Mouse (Mus musculus): ENCODE data around the gene Slc19a2.

The Slc19a2 gene

GRCm38 (mm10) chr1:164252551-164252950 lies 3.7 kb downstream of the Slc19a2 start:
- no peak for DNase-seq (ENCODE audit: low spot score)

- DNase-seq (ENCODE audit: low spot score): no peak
Observed at GRCm38 (mm10) chr1:164254836-164255235, 6.0 kb downstream of the Slc19a2 start.

GRCm38 (mm10) chr1:164260171-164261028 lies 11.6 kb downstream of the Slc19a2 start:
- DNase-seq (ENCODE audit: low spot score): no peak

- no peak for DNase-seq (ENCODE audit: low spot score)
Observed at GRCm38 (mm10) chr1:164261553-164261952, 12.7 kb downstream of the Slc19a2 start.

GRCm38 (mm10) chr1:164270941-164271340 lies 22.1 kb downstream of the Slc19a2 start:
- no peak for DNase-seq (ENCODE audit: low spot score)

- no peak for DNase-seq (ENCODE audit: low spot score)
Observed at GRCm38 (mm10) chr1:164273659-164274058, 24.8 kb downstream of the Slc19a2 start.

- peak; percentile 90 for DNase-seq (ENCODE audit: low spot score)
Observed at GRCm38 (mm10) chr1:164275455-164275954, 26.7 kb downstream of the Slc19a2 start, which contains the start of gene Ccdc181. TSS of gene Ccdc181 (plus strand) at chr1:164275585.

- DNase-seq (ENCODE audit: low spot score): no peak
Observed at GRCm38 (mm10) chr1:164276552-164276951, 27.7 kb downstream of the Slc19a2 start.

GRCm38 (mm10) chr1:164279332-164279731 lies 30.5 kb downstream of the Slc19a2 start:
- DNase-seq (ENCODE audit: low spot score): no peak

GRCm38 (mm10) chr1:164284007-164284406 lies 35.2 kb downstream of the Slc19a2 start:
- DNase-seq (ENCODE audit: low spot score): no peak

- no peak for DNase-seq (ENCODE audit: low spot score)
Observed at GRCm38 (mm10) chr1:164287406-164287805, 38.6 kb downstream of the Slc19a2 start.

GRCm38 (mm10) chr1:164292040-164292439 lies 43.2 kb downstream of the Slc19a2 start:
- no peak for DNase-seq (ENCODE audit: low spot score)

GRCm38 (mm10) chr1:164294071-164294470 lies 45.2 kb downstream of the Slc19a2 start:
- no peak for DNase-seq (ENCODE audit: low spot score)

- no peak for DNase-seq (ENCODE audit: low spot score)
Observed at GRCm38 (mm10) chr1:164296473-164296872, 47.6 kb downstream of the Slc19a2 start.

- no peak for DNase-seq (ENCODE audit: low spot score)
Observed at GRCm38 (mm10) chr1:164301949-164302348, 53.1 kb downstream of the Slc19a2 start.

- DNase-seq (ENCODE audit: low spot score): no peak
Observed at GRCm38 (mm10) chr1:164303821-164304220, 55.0 kb downstream of the Slc19a2 start, which contains the start of gene Nme7. TSS of gene Nme7 (plus strand) at chr1:164304121.

GRCm38 (mm10) chr1:164307124-164307751 lies 58.4 kb downstream of the Slc19a2 start, which contains the start of gene Blzf1:
TSS of gene Blzf1 (minus strand) at chr1:164307489.
- DNase-seq (ENCODE audit: low spot score): peak; percentile 94

- DNase-seq (ENCODE audit: low spot score): no peak
Observed at GRCm38 (mm10) chr1:164307922-164308321, 59.1 kb downstream of the Slc19a2 start.

GRCm38 (mm10) chr1:164314085-164314484 lies 65.2 kb downstream of the Slc19a2 start:
- no peak for DNase-seq (ENCODE audit: low spot score)
